Mouse (Mus musculus): ENCODE results near the gene Adgrb3. TPM values are rescaled to one million over a fixed set of nuclear protein-coding genes. Genes with fewer than 3 reads are reported as not detected.

Adgrb3 gene
- polyA plus RNA-seq, 1 experiment, result 0.08 TPM

DNA sequence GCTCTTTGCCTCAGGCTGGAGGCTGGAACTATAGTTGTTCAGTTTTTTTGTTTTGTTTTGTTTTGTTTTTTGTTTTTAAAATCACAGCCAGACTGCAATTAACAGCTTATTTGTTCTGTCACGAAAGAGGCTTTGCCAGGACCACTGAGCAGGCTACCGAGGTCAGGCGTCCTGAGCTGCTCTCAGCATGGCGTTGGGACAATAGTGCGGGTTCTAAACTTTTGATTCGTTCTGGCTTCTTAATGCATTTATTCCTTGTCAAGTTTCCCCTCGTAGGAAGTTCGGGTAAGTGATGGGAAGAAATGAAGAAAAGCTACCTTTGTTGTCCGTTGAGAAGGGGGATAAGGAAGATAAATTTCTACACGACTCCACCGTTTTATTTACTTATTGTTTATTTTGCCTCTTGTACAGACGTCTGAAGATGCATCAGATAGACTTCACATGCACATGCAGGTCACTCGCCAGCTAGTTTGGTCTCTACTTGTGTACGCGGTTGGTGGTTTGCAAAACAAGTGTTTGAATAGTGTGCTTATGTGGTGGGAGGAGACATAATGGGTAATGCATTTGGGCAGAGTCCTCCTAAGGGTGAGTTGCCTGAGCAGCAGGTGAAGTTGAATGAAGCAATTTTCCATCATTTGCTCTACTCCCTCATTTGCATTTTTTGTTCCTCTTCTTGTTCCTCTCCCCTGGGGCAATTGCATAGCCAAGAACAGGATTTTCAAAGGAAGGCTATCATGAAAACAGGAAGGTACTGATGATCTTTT, 1.4 kb upstream of the Adgrb3 start:
- no peak for TF ChIP-seq CTCF (IDR thresholded peaks at IDR 0.05; ENCODE audit: extremely low read depth, insufficient read depth, insufficient read length, insufficient replicate concordance)
- Histone ChIP-seq H3K27me3 (ENCODE audit: control insufficient read depth, insufficient read depth, low read length) (no peaks in the 10 kb centered on the region), H3K4me1 (ENCODE audit: control insufficient read depth, insufficient read depth, insufficient read length) (no peaks in the 10 kb centered on the region), H3K4me3 (ENCODE audit: extremely low read depth, insufficient read depth, insufficient read length) (no peak overlapping the region), H3K27ac (ENCODE audit: insufficient read depth, low read length) (no peak overlapping the region), H3K36me3 (ENCODE audit: control insufficient read depth, insufficient read depth, low read length) (no peaks in the 10 kb centered on the region)
- 16% methylated on average over 15 of the region's 15 CpGs for WGBS
- DNase-seq (ENCODE audit: low read depth in 1 of 2, low spot score in 2 of 2), result no peak

DNA sequence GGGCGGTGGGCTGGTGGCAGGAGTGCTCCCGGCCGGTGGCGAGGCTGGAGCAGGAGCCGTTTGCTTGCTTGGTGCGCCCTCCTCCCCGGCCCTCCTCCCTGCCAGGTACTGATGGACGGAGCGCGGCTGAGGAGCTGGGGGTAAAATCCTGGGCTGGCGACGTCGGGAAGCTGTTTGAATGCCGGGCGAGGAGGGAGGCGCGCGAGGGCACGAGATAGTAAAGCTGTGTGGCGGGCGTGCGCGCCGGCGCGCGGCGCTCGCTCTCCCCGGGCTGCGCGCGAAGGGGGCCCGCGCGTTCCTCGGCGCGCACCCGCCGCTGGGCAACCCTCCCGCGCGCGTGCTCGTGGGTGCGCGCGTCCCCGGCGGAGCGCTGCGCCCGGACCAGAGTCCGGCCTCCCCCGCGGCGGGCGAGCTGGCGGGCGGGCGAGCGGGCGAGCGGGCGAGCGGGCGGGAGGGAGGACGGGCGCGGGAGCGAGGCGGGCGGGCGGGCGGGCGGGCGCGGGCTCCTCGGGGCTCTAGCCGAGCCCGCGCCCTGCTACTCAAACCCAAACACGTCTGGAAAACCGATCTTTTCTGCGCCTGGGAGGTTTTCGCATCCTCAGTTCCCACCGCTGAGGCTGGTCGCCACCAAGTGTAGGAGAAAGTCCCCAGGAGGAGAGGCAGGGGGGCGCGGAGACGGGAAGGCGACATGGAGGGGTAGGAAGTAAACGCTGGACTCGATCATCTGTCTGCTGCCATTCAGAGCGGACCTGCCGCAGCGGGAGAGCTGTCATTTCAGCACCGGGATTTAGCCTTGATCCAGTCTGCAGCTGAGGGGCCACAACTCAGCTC, 629 bp upstream of the Adgrb3 start:
- H3K4me3 ChIP-seq (ENCODE audit: extremely low read depth, insufficient read depth, insufficient read length), result no peak overlapping the region
- no peak overlapping the region for H3K27ac ChIP-seq (ENCODE audit: insufficient read depth, low read length)
- DNase-seq (ENCODE audit: low read depth in 1 of 2, low spot score in 2 of 2), result no peak
- 5% methylated on average over 71 of the region's 99 CpGs for WGBS
- H3K36me3 ChIP-seq (ENCODE audit: control insufficient read depth, insufficient read depth, low read length), result no peaks in the 10 kb centered on the region
- TF ChIP-seq POLR2A (IDR thresholded peaks at IDR 0.05; ENCODE audit: low read depth, low read length), result no peak
- TF ChIP-seq CTCF (IDR thresholded peaks at IDR 0.05; ENCODE audit: extremely low read depth, insufficient read depth, insufficient read length, insufficient replicate concordance), result no peak
- no peaks in the 10 kb centered on the region for H3K4me1 ChIP-seq (ENCODE audit: control insufficient read depth, insufficient read depth, insufficient read length)
- H3K27me3 ChIP-seq (ENCODE audit: control insufficient read depth, insufficient read depth, low read length), result no peaks in the 10 kb centered on the region

DNA sequence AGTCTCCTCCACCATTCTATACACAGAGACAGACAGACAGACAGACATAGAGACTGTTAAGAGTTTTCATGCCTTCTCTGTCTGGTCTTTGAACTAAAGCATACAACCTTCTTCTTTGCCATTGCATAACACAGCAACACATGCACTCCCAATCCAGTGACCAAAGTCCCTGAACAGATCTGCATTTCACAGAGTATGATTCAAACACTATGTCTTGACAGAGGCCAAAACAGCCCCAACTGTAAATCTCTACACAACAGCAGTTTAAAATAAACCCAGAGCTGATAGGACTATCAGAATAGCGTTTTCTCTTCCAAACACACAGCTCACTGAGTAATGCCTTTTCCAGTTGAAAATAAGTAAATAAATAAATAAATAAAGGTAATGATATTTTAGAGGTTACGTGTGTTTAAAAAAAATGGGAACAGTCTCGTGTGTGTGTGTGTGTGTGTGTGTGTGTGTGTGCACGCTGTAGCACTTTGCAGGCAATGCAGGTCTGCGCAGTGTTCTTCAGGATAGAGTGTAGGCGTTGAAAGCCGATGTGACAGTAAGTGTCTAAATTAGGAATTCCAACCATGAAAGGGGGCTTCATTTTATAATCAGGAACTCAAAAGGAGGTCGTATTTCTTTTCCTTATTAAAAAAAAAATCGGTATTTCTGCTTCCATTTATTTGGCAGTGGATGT, 1.3 kb downstream of the Adgrb3 start:
- TF ChIP-seq CTCF (IDR thresholded peaks at IDR 0.05; ENCODE audit: extremely low read depth, insufficient read depth, insufficient read length, insufficient replicate concordance), result no peak
- Histone ChIP-seq H3K27ac (ENCODE audit: insufficient read depth, low read length) (no peak overlapping the region), H3K36me3 (ENCODE audit: control insufficient read depth, insufficient read depth, low read length) (no peaks in the 10 kb centered on the region), H3K4me1 (ENCODE audit: control insufficient read depth, insufficient read depth, insufficient read length) (no peaks in the 10 kb centered on the region), H3K27me3 (ENCODE audit: control insufficient read depth, insufficient read depth, low read length) (no peaks in the 10 kb centered on the region), H3K4me3 (ENCODE audit: extremely low read depth, insufficient read depth, insufficient read length) (no peak overlapping the region)
- DNase-seq (ENCODE audit: low read depth in 1 of 2, low spot score in 2 of 2), result no peak
- 74% methylated on average over 9 of the region's 9 CpGs for WGBS

DNA sequence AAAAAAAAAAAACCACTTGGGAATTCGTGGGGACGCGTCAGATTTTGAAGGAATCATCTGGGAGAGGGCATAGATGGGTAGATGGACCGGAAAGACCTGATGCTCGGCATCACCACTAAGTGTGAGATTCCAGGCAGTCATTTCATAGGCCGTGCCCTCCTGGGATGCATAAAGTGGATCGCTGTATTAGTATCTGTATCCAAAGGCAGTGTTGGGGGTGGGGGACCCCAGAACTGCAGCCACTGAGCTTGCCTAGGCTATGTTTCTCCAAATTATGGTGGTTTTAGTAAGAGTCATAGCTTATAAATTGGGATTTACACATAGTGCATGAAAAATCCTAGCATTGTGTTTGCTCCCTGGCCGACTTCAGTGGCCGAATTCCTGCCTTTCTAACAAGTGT, 2.1 kb downstream of the Adgrb3 start:
- Histone ChIP-seq H3K36me3 (ENCODE audit: control insufficient read depth, insufficient read depth, low read length) (no peaks in the 10 kb centered on the region), H3K27me3 (ENCODE audit: control insufficient read depth, insufficient read depth, low read length) (no peaks in the 10 kb centered on the region), H3K4me3 (ENCODE audit: extremely low read depth, insufficient read depth, insufficient read length) (no peak overlapping the region), H3K27ac (ENCODE audit: insufficient read depth, low read length) (no peak overlapping the region), H3K4me1 (ENCODE audit: control insufficient read depth, insufficient read depth, insufficient read length) (no peaks in the 10 kb centered on the region)
- no peak for DNase-seq (ENCODE audit: low read depth in 1 of 2, low spot score in 2 of 2)
- 66% methylated on average over 9 of the region's 9 CpGs for WGBS
- TF ChIP-seq POLR2A (IDR thresholded peaks at IDR 0.05; ENCODE audit: low read depth, low read length) (no peak), CTCF (IDR thresholded peaks at IDR 0.05; ENCODE audit: extremely low read depth, insufficient read depth, insufficient read length, insufficient replicate concordance) (no peak)

DNA sequence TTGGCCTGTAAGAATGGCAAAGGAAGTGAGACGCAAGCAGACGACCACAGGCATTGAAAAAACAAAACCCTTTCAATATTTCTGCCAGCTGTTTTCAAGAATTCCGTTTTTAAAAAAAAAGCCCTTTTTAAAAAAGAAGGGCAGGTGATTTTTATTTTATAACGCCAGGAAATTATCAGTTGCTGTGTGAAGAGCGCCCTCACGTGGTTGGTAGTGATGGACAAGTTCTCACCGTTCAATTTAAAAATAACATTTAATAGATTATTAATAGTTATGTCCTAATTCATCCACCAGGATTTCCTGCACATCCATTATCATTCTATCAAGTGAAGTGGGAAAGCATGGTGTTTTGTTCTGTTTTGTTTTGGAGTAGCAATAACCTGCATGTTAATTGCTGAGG, 2.7 kb downstream of the Adgrb3 start:
- H3K4me3 ChIP-seq (ENCODE audit: extremely low read depth, insufficient read depth, insufficient read length), result no peak overlapping the region
- WGBS, result 16% methylated on average over 7 of the region's 7 CpGs
- TF ChIP-seq POLR2A (IDR thresholded peaks at IDR 0.05; ENCODE audit: low read depth, low read length), result no peak
- TF ChIP-seq CTCF (IDR thresholded peaks at IDR 0.05; ENCODE audit: extremely low read depth, insufficient read depth, insufficient read length, insufficient replicate concordance), result no peak
- no peaks in the 10 kb centered on the region for H3K36me3 ChIP-seq (ENCODE audit: control insufficient read depth, insufficient read depth, low read length)
- H3K4me1 ChIP-seq (ENCODE audit: control insufficient read depth, insufficient read depth, insufficient read length), result no peaks in the 10 kb centered on the region
- no peaks in the 10 kb centered on the region for H3K27me3 ChIP-seq (ENCODE audit: control insufficient read depth, insufficient read depth, low read length)
- DNase-seq (ENCODE audit: low read depth in 1 of 2, low spot score in 2 of 2), result no peak
- no peak overlapping the region for H3K27ac ChIP-seq (ENCODE audit: insufficient read depth, low read length)

DNA sequence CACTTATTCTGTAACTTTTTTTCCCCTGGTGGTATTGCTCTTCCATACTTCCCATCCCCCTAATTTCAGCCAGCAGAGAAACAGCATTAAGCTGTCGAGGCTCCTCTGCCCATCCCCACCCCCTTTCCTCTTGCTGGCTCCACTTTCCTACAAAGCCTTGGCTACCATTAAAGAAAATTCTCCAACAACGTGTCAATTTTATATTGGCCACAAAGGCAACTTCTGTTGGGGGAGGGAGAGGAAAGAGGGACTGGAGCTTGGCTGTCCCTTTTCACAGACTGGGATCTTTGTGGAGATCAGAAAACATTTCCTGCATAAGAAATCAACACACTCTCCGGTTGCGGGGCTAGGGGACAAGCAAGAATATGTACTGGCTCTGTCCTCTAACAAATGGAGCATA, 4.9 kb downstream of the Adgrb3 start:
- Histone ChIP-seq H3K4me3 (ENCODE audit: extremely low read depth, insufficient read depth, insufficient read length) (no peak overlapping the region), H3K27ac (ENCODE audit: insufficient read depth, low read length) (no peak overlapping the region), H3K27me3 (ENCODE audit: control insufficient read depth, insufficient read depth, low read length) (no peaks in the 10 kb centered on the region), H3K36me3 (ENCODE audit: control insufficient read depth, insufficient read depth, low read length) (no peaks in the 10 kb centered on the region), H3K4me1 (ENCODE audit: control insufficient read depth, insufficient read depth, insufficient read length) (no peaks in the 10 kb centered on the region)
- no peak for DNase-seq (ENCODE audit: low read depth in 1 of 2, low spot score in 2 of 2)
- 39% methylated on average over 4 of the region's 4 CpGs for WGBS
- no peak for TF ChIP-seq CTCF (IDR thresholded peaks at IDR 0.05; ENCODE audit: extremely low read depth, insufficient read depth, insufficient read length, insufficient replicate concordance)
- TF ChIP-seq POLR2A (IDR thresholded peaks at IDR 0.05; ENCODE audit: low read depth, low read length), result no peak
